Comparison of ENCODE assay signal across 23 mouse cellular contexts in the genomic region with DNA sequence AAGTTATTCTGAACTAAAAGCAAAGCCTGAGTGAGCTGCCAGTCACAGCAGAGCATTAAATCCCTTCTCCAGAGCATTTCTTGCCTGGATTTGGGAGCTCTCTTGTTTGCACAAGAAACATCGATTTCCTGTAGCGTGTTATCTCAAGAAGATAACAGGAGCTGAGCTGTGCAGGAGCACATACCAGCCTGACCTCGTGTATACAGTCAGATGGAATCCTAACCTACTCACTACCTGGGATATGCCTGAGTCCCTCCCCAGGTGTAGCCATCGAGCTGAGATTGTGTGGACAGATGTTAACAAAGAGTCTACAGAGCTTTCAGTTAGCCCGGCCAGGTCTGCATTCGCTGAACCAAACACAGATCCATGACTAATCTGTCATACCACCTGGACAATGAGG.
DNase-seq lines count a peak whose midpoint lies in the region; ATAC-seq and TF ChIP-seq lines count a peak whose summit lies in the region.
"Had no signal": no experiment of that assay in that cellular context is flagged by ENCODE, and none has a peak within 500 bp of the region (broad histone marks: within the 10 kb centered on the region; RNA-seq: fewer than 3 reads in every experiment).

No protein-coding gene starts in this region.

- no peak overlapping the region for H3K4me2 ChIP-seq in liver, postnatal 0 days (ENCODE audit: low read depth, low read length)
- H3K4me2 ChIP-seq in intestine, embryonic 15.5 days (replicated peaks), result no peak overlapping the region
- H3K4me2 ChIP-seq in intestine, embryonic 16.5 days (ENCODE audit: low read depth, low read length), result no peak overlapping the region
- H3K4me2 ChIP-seq: embryonic facial prominence, embryonic 12.5 days; embryonic facial prominence, embryonic 15.5 days; heart, embryonic 11.5 days; hindbrain, embryonic 13.5 days had no signal

- ATAC-seq in liver, postnatal 0 days, result no peak
- peak; percentile 85 for ATAC-seq in intestine, embryonic 15.5 days
- ATAC-seq in intestine, embryonic 16.5 days, result peak; percentile 87
- ATAC-seq: CD4-positive, CD25-positive, alpha-beta regulatory T cell, adult 4 months; forebrain, embryonic 14.5 days; forebrain, postnatal 0 days; hindbrain, embryonic 16.5 days had no signal

- H3K27me3 ChIP-seq in liver, adult 2 months (ENCODE audit: control insufficient read depth, insufficient read depth, low read length), result no peaks in the 10 kb centered on the region
- H3K27me3 ChIP-seq in liver, postnatal 0 days (ENCODE audit: insufficient read depth, low read length), result no peaks in the 10 kb centered on the region
- H3K27me3 ChIP-seq in intestine, embryonic 15.5 days (replicated peaks), result no peaks in the 10 kb centered on the region
- H3K27me3 ChIP-seq in intestine, embryonic 16.5 days (replicated peaks; ENCODE audit: control insufficient read depth, insufficient read depth, low read length), result no peaks in the 10 kb centered on the region
- H3K27me3 ChIP-seq: embryonic facial prominence, embryonic 12.5 days; embryonic facial prominence, embryonic 15.5 days; hindbrain, embryonic 13.5 days had no signal

- no peaks in the 10 kb centered on the region for H3K79me2 ChIP-seq in liver, adult 2 months (ENCODE audit: control insufficient read depth, insufficient read depth, low read length)

- no peaks in the 10 kb centered on the region for H3K36me3 ChIP-seq in liver, adult 2 months (ENCODE audit: control insufficient read depth, insufficient read depth, low read length)
- no peaks in the 10 kb centered on the region for H3K36me3 ChIP-seq in liver, postnatal 0 days (replicated peaks; ENCODE audit: insufficient read depth, low read length)
- H3K36me3 ChIP-seq in intestine, embryonic 15.5 days, result no peaks in the 10 kb centered on the region
- H3K36me3 ChIP-seq in intestine, embryonic 16.5 days (ENCODE audit: control insufficient read depth, insufficient read depth, low read length), result no peaks in the 10 kb centered on the region
- H3K36me3 ChIP-seq: embryonic facial prominence, embryonic 12.5 days; embryonic facial prominence, embryonic 15.5 days; hindbrain, embryonic 10.5 days; hindbrain, embryonic 13.5 days had no signal

- no peak for TF ChIP-seq EP300 in liver, postnatal 0 days (IDR thresholded peaks at IDR 0.05; ENCODE audit: low read depth)

- no peak for TF ChIP-seq CTCF in liver, adult 2 months (IDR thresholded peaks at IDR 0.05; ENCODE audit: low read depth, low read length)
- TF ChIP-seq CTCF in liver, postnatal 0 days (IDR thresholded peaks at IDR 0.05; ENCODE audit: low read depth), result no peak

- DNase-seq in liver, adult 2 months (ENCODE audit: extremely low read depth, low read depth, low spot score), result peak; percentile 17
- DNase-seq in liver, postnatal 0 days, result no peak
- DNase-seq in yolk sac, embryonic 10.5 days (ENCODE audit: low spot score), result peak; percentile 67
- DNase-seq in left cerebral cortex, adult 11 months (ENCODE audit: low spot score), result no peak
- DNase-seq: adrenal gland, adult 8-10 months; adrenal gland, postnatal 25 days; cerebellum, adult 11-12 months; cerebellum, adult 8-10 months; cerebellum, postnatal 14 days; forebrain, postnatal 0 days; gastrocnemius, adult 2 months; gastrocnemius, postnatal 14 days; heart, adult 11 months had no signal

- WGBS in liver, adult 2 months, result 16% methylated on average over 6 of the region's 6 CpGs
- WGBS in liver, postnatal 0 days (ENCODE audit: insufficient replicate concordance), result 48% methylated on average over 6 of the region's 6 CpGs
- 44% methylated on average over 6 of the region's 6 CpGs for WGBS in intestine, embryonic 15.5 days
- WGBS in intestine, embryonic 16.5 days, result 45% methylated on average over 6 of the region's 6 CpGs

- no peak overlapping the region for H3K4me3 ChIP-seq in liver, adult 2 months (ENCODE audit: insufficient read depth, low read depth, low read length)
- H3K4me3 ChIP-seq in liver, postnatal 0 days (ENCODE audit: low read depth, low read length), result no peak overlapping the region
- H3K4me3 ChIP-seq in intestine, embryonic 15.5 days (replicated peaks), result no peak overlapping the region
- no peak overlapping the region for H3K4me3 ChIP-seq in intestine, embryonic 16.5 days (ENCODE audit: low read length)
- H3K4me3 ChIP-seq: embryonic facial prominence, embryonic 12.5 days; embryonic facial prominence, embryonic 15.5 days; gastrocnemius, adult 2 months; hindbrain, embryonic 10.5 days; hindbrain, embryonic 13.5 days had no signal

- no peak for TF ChIP-seq POLR2A in liver, adult 2 months (IDR thresholded peaks at IDR 0.05; ENCODE audit: extremely low read depth, insufficient read depth, low read length)

- H3K9me3 ChIP-seq in liver, postnatal 0 days (ENCODE audit: low read length), result no peaks in the 10 kb centered on the region
- H3K9me3 ChIP-seq in intestine, embryonic 15.5 days, result no peaks in the 10 kb centered on the region
- H3K9me3 ChIP-seq in intestine, embryonic 16.5 days (ENCODE audit: control insufficient read depth, low read length), result no peaks in the 10 kb centered on the region
- H3K9me3 ChIP-seq: embryonic facial prominence, embryonic 12.5 days; embryonic facial prominence, embryonic 15.5 days; hindbrain, embryonic 10.5 days; hindbrain, embryonic 13.5 days had no signal

- no peak overlapping the region for H3K9ac ChIP-seq in liver, adult 2 months (ENCODE audit: low read depth, low read length)
- no peak overlapping the region for H3K9ac ChIP-seq in liver, postnatal 0 days (replicated peaks)
- H3K9ac ChIP-seq in intestine, embryonic 15.5 days, result no peak overlapping the region
- H3K9ac ChIP-seq in intestine, embryonic 16.5 days (ENCODE audit: low read depth, low read length), result no peak overlapping the region
- H3K9ac ChIP-seq: embryonic facial prominence, embryonic 12.5 days; embryonic facial prominence, embryonic 15.5 days; forebrain, postnatal 0 days; hindbrain, embryonic 13.5 days had no signal

- no peak overlapping the region for H3K27ac ChIP-seq in liver, adult 2 months (replicated peaks; ENCODE audit: insufficient read depth, low read depth, low read length)
- no peak overlapping the region for H3K27ac ChIP-seq in liver, postnatal 0 days (ENCODE audit: low read depth)
- no peak overlapping the region for H3K27ac ChIP-seq in intestine, embryonic 15.5 days
- no peak overlapping the region for H3K27ac ChIP-seq in intestine, embryonic 16.5 days (ENCODE audit: low read length)
- H3K27ac ChIP-seq: embryonic facial prominence, embryonic 12.5 days; embryonic facial prominence, embryonic 15.5 days; gastrocnemius, adult 2 months; hindbrain, embryonic 10.5 days; hindbrain, embryonic 13.5 days had no signal

- H3K4me1 ChIP-seq in liver, adult 2 months (ENCODE audit: control insufficient read depth, insufficient read depth, low read length), result peaks cover 4% of the 10 kb centered on the region
- no peaks in the 10 kb centered on the region for H3K4me1 ChIP-seq in liver, postnatal 0 days (ENCODE audit: insufficient read depth)
- no peaks in the 10 kb centered on the region for H3K4me1 ChIP-seq in intestine, embryonic 15.5 days (replicated peaks)
- H3K4me1 ChIP-seq in intestine, embryonic 16.5 days (ENCODE audit: control insufficient read depth, insufficient read depth, low read length), result 0 out of 2 replicates have a peak, but pooled peaks cover 4% of the 10 kb centered on the region
- H3K4me1 ChIP-seq: embryonic facial prominence, embryonic 15.5 days had no signal

Comparison
In these comparisons a context has a peak if more than half of its experiments do, and no peak if none do; other contexts are left out.
1. DNase-seq: peak in liver, adult 2 months (single experiment) and yolk sac, embryonic 10.5 days (single experiment); none in liver, postnatal 0 days (single experiment) and left cerebral cortex, adult 11 months (single experiment).